Mouse (Mus musculus): ENCODE data around the gene Gm21440. TPM values are rescaled to one million over a fixed set of nuclear protein-coding genes. Genes with fewer than 3 reads are reported as not detected.
"Not testable (repeated sequence)": the region's sequence is repeated elsewhere in the genome, so short reads cannot be mapped to it uniquely, and the experiment has no call there.

Gm21440 gene
- not detected for total RNA-seq (2022)

DNA sequence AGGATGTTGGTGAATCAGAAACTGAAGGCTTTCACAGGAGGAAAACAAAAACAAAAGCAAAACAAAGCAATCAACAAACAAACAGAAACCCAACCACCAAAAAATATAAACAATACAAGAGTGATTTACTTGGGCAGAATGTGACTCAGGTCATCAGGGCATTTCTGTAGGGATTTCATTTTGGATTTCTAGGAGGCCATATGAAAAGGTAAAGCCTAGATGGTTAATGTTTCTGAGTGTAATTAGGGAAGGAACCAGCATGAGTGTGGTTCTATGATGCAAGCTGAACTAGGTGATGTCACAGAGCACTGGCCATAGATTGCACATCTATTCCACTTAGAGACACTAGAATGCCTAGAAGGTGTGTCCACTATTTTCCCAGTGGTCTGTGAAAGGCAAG, at the start of gene Gm21440, which contains the start of gene Gm21454:
Gene Gm21440, plus strand, starts transcription at position 301 of the 400 bp plus-strand sequence.
Gene Gm21454, plus strand, starts transcription at position 352 of the 400 bp plus-strand sequence.
- DNase-seq (ENCODE audit: low spot score in 2 of 2), result not testable (repeated sequence)

- DNase-seq (ENCODE audit: low spot score in 2 of 2), result not testable (repeated sequence)
Measured at GRCm38 (mm10) chrY:13223828-13224227, 28.4 kb upstream of the Gm21440 start, which contains the start of gene Gm21828. Gene Gm21828 (minus strand): TSS chrY:13223928.

Other genes starting within 250 kb of the Gm21440 start
- not detected for gene Gm20807, start 209.5 kb upstream of the Gm21440 start, total RNA-seq (2022)
- gene Gm21891, start 118.9 kb upstream of the Gm21440 start, total RNA-seq (2022), result not detected
- gene Gm21425, start 90.4 kb upstream of the Gm21440 start, total RNA-seq (2022), result not detected
- not detected for gene Gm21828, start 28.5 kb upstream of the Gm21440 start, total RNA-seq (2022)
- not detected for gene Gm21454, start 51 bp downstream of the Gm21440 start, total RNA-seq (2022)
- not detected for gene Gm21725, start 96.7 kb downstream of the Gm21440 start, total RNA-seq (2022)
- not detected for gene Gm21866, start 213.2 kb downstream of the Gm21440 start, total RNA-seq (2022)
- not detected for gene Gm20773, start 241.6 kb downstream of the Gm21440 start, total RNA-seq (2022)